Mouse (Mus musculus) liver, postnatal 0 days (tissue): ENCODE results near the gene Gm20517. TPM values are rescaled to one million over a fixed set of nuclear protein-coding genes. Genes with fewer than 3 reads are reported as not detected.
A peak's percentile ranks its signal among the peaks of the same experiment; 100 is the strongest.

ENCODE experiments used
- ATAC-seq: fragments of 200-750 bp; cut with Nextera tagmentation; 2 replicates; pipeline ENCODE4 v1.8.0; 2017; ENCODE audit warnings: mild to moderate bottlenecking, moderate library complexity
- DNase-seq: peaks from one replicate; pipeline ENCODE4 v3.0.0-alpha.2; 2016
- H3K27ac ChIP-seq: fragments of 300-500 bp; sonication (generic); 2 replicates; pipeline ENCODE4 v1.5.1; 2014; ENCODE audit warnings: antibody characterized with exemption, moderate library complexity, mild to moderate bottlenecking, low read depth
- H3K27me3 ChIP-seq: fragments of 300-500 bp; sonication (generic); 2 replicates; pipeline ENCODE4 v1.6.1; 2014; ENCODE audit warnings: low read length, control low read depth, mixed read lengths; ENCODE audit not compliant: insufficient read depth
- H3K36me3 ChIP-seq: fragments of 300-500 bp; sonication (generic); replicated peaks from 2 replicates; pipeline ENCODE4 v1.6.1; 2014; ENCODE audit warnings: mild to moderate bottlenecking, control low read depth, low read length, moderate library complexity, mixed read lengths; ENCODE audit not compliant: insufficient read depth
- H3K4me1 ChIP-seq: fragments of 300-500 bp; sonication (generic); 2 replicates; pipeline ENCODE4 v1.6.1; 2014; ENCODE audit warnings: antibody characterized with exemption, mild to moderate bottlenecking, control low read depth; ENCODE audit not compliant: insufficient read depth
- H3K4me2 ChIP-seq: fragments of 300-500 bp; sonication (generic); 2 replicates; pipeline ENCODE4 v1.6.1; 2014; ENCODE audit warnings: low read depth, mild to moderate bottlenecking, low read length, moderate library complexity, mixed read lengths
- H3K4me3 ChIP-seq: fragments of 300-500 bp; sonication (generic); 2 replicates; pipeline ENCODE4 v1.5.1; 2014; ENCODE audit warnings: low read depth, low read length
- H3K9ac ChIP-seq: fragments of 300-500 bp; sonication (generic); replicated peaks from 2 replicates; pipeline ENCODE4 v1.6.1; 2014; ENCODE audit warnings: mild to moderate bottlenecking, moderate library complexity
- H3K9me3 ChIP-seq: fragments of 300-500 bp; sonication (generic); 2 replicates; pipeline ENCODE4 v1.6.1; 2016; ENCODE audit warnings: mild to moderate bottlenecking, control low read depth, low read length, mixed read lengths
- CTCF ChIP-seq: sonication (generic); IDR thresholded peaks from 2 replicates; pipeline ENCODE4 v1.5.1; 2016; ENCODE audit warnings: antibody characterized with exemption, low read depth
- EP300 ChIP-seq: IDR thresholded peaks from 2 replicates; pipeline ENCODE4 v1.6.1; 2016; ENCODE audit warnings: antibody characterized with exemption, low read depth, mild to moderate bottlenecking
- WGBS: fragments of 180-500 bp; shearing (Covaris S2); extraction: QIAGEN DNeasy Blood & Tissue Kit; methylation state at CpG from one replicate; pipeline ENCODE4 v1.1.7; 2014; ENCODE audit not compliant: insufficient replicate concordance; 5-methylcytosine and 5-hydroxymethylcytosine counted together
- polyA plus RNA-seq: library from polyadenylated mRNA; unstranded; fragments of >200 nt; fragmentation: Nextera tagmentation; extraction: Ambion mirVana; gene quantifications from 2 replicates; pipeline ENCODE4 v1.2.1, GENCODE M21; 2015

The Gm20517 gene
- polyA plus RNA-seq, 1 experiment from 2014 or later: 0.79 TPM

DNA sequence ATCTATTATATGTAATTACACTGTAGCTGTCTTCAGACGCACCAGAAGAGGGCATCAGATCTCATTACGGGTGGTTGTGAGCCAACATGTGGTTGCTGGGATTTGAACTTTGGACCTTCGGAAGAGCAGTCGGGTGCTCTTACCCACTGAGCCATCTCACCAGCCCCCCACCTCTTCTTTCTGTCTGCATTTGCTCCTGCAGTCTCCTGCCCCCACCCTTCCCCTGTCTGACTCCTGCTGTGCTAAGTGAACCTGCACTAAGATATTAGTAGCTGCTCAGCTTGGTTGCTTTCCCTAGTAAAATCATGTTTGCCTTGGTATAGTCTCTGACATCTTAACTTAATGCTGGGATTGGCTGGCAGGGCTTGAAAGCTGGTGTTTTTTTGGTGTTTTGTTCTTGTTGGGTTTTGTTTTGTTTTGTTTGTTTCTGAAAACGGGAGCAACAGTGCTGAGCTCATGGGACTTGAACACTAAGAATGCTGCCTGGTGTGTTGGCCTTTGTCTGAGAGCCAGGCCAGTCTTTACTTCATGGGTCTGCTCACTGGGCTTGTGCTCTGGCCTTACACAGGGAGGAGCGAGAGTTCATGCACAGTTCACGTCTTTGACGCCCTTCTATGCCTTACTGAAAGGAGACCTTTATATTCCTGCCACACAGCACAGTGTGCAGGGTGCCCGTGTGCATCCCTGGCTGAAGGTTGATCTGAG is 51.8 kb downstream of the Gm20517 start:
- H3K4me1 ChIP-seq: 0 out of 2 replicates have a peak, but pooled peaks cover 3% of the 10 kb centered on the region
- no peak overlapping the region for H3K4me2 ChIP-seq
- H3K27me3 ChIP-seq: no peaks in the 10 kb centered on the region
- DNase-seq (no peak), ATAC-seq (no peak)
- H3K4me3 ChIP-seq: no peak overlapping the region
- H3K36me3 ChIP-seq: no peaks in the 10 kb centered on the region
- WGBS: 78% methylated on average over 9 of the region's 9 CpGs
- H3K9ac ChIP-seq: no peak overlapping the region
- H3K27ac ChIP-seq: no peak overlapping the region
- H3K9me3 ChIP-seq: no peaks in the 10 kb centered on the region
- TF ChIP-seq EP300 (no peak), CTCF (no peak)

DNA sequence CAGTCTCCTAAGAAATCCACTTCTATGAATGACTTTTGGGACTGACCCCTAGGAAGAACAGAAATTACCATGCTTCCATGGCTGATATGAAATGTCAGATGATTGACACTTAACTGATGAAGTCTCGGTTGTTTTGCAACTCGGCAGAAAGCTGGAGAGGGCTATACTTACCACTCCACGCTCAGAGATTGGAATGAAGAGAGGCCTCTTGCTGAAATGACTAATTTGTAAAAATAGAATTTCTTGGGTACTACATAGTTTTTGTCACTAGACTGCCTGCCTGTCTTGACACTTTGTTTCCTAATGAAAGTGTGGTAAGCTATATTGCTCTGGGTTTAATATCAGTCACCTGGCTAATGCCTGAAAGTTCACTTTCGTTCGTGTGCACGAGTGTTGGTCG is 53.1 kb downstream of the Gm20517 start:
- Histone ChIP-seq H3K9ac (no peak overlapping the region), H3K4me1 (no peaks in the 10 kb centered on the region), H3K27me3 (no peaks in the 10 kb centered on the region), H3K27ac (no peak overlapping the region), H3K9me3 (no peaks in the 10 kb centered on the region), H3K4me3 (no peak overlapping the region), H3K36me3 (no peaks in the 10 kb centered on the region), H3K4me2 (no peak overlapping the region)
- no peak for DNase-seq
- WGBS: 69% methylated on average over 7 of the region's 7 CpGs
- no peak for ATAC-seq
- TF ChIP-seq CTCF (no peak), EP300 (no peak)

DNA sequence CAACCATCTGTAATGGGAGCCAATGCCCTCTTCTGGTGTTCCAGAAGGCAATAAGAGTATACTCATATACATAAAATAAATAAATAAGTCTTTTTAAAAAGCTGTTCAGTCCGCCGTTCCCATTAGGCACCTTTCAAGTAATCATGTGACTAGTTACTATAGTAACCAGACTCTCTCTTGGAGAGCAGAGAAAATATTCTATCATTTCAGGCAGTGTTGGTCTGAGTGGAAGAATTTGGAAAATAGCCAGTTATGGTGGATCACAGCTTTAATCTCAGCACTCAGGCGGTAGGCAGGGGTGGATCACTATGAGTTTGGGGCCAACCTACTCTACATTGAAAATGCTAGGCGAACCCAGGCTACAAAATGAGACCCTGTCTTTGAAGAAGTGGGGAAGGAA is 57.8 kb downstream of the Gm20517 start:
- Histone ChIP-seq H3K9ac (no peak overlapping the region), H3K9me3 (no peaks in the 10 kb centered on the region), H3K4me1 (peaks cover 7% of the 10 kb centered on the region), H3K4me2 (no peak overlapping the region), H3K27me3 (peaks cover 11% of the 10 kb centered on the region; the same call in 1 of the 2 replicates), H3K4me3 (no peak overlapping the region), H3K36me3 (no peaks in the 10 kb centered on the region), H3K27ac (no peak overlapping the region)
- ATAC-seq: no peak
- 77% methylated on average over 4 of the region's 4 CpGs for WGBS
- no peak for DNase-seq
- TF ChIP-seq CTCF (no peak), EP300 (no peak)

DNA sequence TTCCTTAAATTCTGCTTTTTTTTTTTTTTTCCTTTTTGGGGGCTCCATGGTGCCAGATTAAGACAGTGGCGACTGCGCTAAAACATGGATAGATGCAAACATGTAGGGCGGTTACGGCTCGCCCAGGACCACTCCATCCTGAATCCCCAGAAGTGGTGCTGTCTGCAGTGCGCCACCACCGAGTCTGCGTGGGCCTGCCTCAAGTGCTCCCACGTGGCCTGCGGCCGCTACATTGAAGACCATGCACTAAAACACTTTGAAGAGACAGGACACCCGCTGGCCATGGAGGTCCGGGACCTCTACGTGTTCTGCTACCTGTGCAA is 60.6 kb downstream of the Gm20517 start:
- Histone ChIP-seq H3K36me3 (peaks cover 5% of the 10 kb centered on the region; the same call in 1 of the 2 replicates), H3K9me3 (no peaks in the 10 kb centered on the region), H3K4me1 (peaks cover 7% of the 10 kb centered on the region), H3K9ac (0 out of 2 replicates have a peak overlapping the region, but pooled peaks have one; percentile 26), H3K27me3 (peaks cover 11% of the 10 kb centered on the region; the same call in 1 of the 2 replicates), H3K4me3 (peak overlapping the region; percentile 43), H3K4me2 (peak overlapping the region; percentile 69), H3K27ac (no peak overlapping the region)
- no peak for DNase-seq
- TF ChIP-seq CTCF (no peak), EP300 (no peak)
- WGBS: 39% methylated on average over 14 of the region's 14 CpGs
- ATAC-seq: no peak

DNA sequence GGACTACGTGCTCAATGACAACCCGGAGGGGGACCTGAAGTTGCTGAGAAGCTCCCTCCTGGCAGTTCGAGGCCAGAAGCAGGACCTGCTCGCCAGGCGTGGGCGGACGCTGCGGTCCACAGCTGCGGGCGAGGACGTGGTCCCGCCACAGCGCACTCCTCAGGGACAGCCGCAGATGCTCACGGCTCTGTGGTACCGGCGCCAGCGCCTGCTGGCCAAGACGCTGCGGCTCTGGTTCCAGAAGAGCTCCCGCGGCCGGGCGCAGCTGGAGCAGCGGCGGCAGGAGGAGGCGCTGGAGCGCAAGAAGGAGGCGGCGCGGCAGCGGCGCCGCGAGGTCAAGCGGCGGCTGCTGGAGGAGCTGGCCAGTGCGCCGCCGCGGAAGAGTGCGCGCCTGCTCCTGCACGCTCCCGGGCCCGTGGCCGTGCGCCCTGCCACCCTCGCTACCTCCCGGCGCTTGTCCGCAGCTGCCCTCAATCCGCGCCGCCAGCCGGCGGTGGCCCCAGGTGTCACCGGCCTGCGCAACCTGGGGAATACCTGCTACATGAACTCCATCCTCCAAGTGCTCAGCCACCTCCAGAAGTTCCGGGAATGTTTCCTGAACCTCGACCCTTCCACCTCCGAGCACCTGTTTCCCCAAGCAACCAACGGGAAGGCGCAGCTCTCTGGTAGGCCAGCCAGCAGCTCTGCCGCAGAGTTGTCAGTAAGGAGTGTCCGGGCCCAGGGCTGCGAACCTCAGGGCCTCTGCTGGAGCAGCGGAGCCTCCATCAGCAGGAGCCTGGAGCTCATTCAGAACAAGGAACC is 61.1 kb downstream of the Gm20517 start:
- Histone ChIP-seq H3K4me3 (peak overlapping the region; percentile 43), H3K9ac (0 out of 2 replicates have a peak overlapping the region, but pooled peaks have one; percentile 26), H3K4me2 (peak overlapping the region; percentile 69), H3K4me1 (peaks cover 7% of the 10 kb centered on the region), H3K27me3 (peaks cover 11% of the 10 kb centered on the region; the same call in 1 of the 2 replicates), H3K27ac (no peak overlapping the region), H3K36me3 (peaks cover 5% of the 10 kb centered on the region; the same call in 1 of the 2 replicates), H3K9me3 (no peaks in the 10 kb centered on the region)
- TF ChIP-seq EP300 (no peak), CTCF (no peak; the same call in 1 of the 2 replicates)
- DNase-seq (peak; percentile 39), ATAC-seq (peak; percentile 23; the same call in 1 of the 2 replicates)
- WGBS: 9% methylated on average over 64 of the region's 68 CpGs

DNA sequence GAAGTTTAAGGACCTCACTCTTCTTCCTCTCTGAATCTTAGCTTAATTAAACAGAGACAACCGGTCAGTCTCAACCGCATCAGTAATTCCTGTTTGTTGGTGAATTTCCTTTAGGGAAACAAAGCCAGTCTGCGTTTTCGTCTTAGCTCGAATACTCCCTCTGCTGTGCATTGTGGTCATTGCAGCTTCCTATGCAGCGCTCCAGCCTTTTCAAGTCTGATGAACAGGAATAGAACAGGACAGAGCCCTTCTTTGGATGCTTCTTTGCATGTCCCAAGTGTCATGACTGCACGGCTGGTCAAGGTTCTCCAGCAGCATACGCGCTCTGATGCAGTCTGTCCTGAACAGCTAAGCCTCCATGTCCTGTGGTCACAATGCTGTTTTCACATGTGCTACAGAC is 65.2 kb downstream of the Gm20517 start:
- H3K4me2 ChIP-seq: no peak overlapping the region
- DNase-seq: peak; percentile 69
- peaks cover 23% of the 10 kb centered on the region for H3K36me3 ChIP-seq
- TF ChIP-seq EP300: no peak
- TF ChIP-seq CTCF: peak; percentile 90
- 27% methylated on average over 9 of the region's 9 CpGs for WGBS
- no peak overlapping the region for H3K4me3 ChIP-seq
- H3K9me3 ChIP-seq: no peaks in the 10 kb centered on the region
- H3K27me3 ChIP-seq: peaks cover 11% of the 10 kb centered on the region; the same call in 1 of the 2 replicates
- no peak overlapping the region for H3K27ac ChIP-seq
- peaks cover 7% of the 10 kb centered on the region for H3K4me1 ChIP-seq
- ATAC-seq: no peak
- H3K9ac ChIP-seq: no peak overlapping the region
